Mouse (Mus musculus): Measurements from ENCODE around the gene Phldb1.

The Phldb1 gene

DNA sequence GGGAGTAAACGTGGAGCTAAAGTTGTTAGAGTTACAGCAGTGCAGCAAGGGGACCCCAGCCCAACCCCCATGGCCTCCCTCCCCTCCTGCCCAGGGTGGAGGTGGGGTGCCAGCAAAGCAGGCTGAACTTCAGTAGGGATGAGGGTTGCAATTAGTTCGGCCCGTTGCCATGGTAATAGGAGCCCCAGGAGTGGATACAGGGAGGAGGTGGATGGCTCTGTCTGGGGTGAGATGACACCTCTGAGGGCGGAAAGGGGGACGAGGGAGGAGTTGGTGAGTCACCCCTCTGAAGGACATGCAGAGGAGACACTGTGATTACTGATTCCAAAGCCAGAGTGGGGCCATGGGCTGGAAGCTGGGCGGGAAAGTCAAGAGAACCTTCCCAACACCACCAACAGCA is 26.1 kb downstream of the Phldb1 start:
- DNase-seq (ENCODE audit: low read depth, low spot score), result peak; percentile 68

GRCm38 (mm10) chr9:44708429-44708765 is 26.6 kb downstream of the Phldb1 start:
- peak; percentile 49 for DNase-seq (ENCODE audit: low read depth, low spot score)

- DNase-seq (ENCODE audit: low read depth, low spot score), result no peak
These were observed 27.1 kb downstream of the Phldb1 start for GRCm38 (mm10) chr9:44707749-44708428.

DNA sequence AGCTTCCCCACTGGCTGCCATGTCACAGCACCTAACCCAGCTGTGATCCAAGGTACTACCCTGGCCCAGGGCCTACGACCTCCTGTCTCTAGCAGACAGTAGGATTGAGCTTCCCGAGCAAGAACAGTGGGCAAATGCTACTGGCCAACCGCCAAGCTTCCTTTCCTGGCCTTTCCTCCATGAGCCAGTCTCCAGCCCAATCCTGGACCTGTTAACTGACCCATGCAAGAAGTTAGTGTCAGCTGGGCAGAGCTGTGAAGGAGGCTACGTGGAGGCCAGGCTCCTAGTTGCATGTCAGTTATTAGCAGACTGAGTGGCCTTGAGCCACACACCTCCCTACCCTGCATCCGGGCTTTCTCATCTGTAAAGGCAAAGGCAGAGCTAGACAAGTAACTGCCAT is 35.3 kb downstream of the Phldb1 start:
- no peak for DNase-seq (ENCODE audit: low read depth, low spot score)

- DNase-seq (ENCODE audit: low read depth, low spot score), result no peak
These were observed 35.8 kb downstream of the Phldb1 start for GRCm38 (mm10) chr9:44699196-44699595.

DNA sequence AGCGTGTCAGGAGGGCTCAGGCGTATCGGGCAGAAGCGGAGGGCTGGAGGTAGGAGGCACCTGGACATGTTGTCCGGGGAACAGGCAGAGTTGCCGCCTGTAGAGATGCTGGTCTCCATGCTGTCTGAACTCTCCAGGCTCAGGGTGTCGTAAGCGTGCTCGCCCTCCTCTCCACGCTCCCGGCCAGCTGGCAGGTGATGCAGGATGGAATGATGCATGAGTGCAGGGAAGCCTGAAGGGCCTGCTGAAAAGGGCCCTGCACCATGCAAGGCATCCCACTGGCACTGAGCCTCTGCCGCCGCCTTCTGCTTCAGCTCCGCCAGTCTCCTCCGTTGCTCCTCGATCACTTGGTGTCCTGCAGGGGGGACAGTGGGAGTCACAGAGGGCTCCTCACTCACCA is 37.1 kb downstream of the Phldb1 start:
- DNase-seq (ENCODE audit: low read depth, low spot score), result no peak

DNA sequence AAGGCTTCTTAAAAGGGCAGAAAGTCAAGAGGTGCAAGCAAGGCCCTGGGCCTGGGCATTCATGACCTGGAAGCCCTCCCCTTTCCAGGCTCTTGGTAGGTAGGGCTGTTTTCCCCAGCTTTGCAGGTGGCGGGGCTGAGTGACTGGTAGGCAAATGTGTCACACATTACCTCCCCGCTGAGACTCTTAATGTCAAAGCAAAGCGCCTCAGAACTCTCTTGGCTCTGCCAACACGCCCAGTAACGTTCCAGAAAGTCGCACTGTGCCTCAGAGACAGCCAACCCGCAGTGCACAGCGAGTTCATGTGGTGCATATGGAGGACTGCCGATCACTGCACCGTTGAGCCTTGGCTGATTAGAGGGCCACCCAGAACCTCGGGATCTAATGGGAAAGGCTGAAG is 41.9 kb downstream of the Phldb1 start:
- peak; percentile 44 for DNase-seq (ENCODE audit: low read depth, low spot score)

- no peak for DNase-seq (ENCODE audit: low read depth, low spot score)
These were observed 43.1 kb downstream of the Phldb1 start for GRCm38 (mm10) chr9:44691671-44692520.

DNA sequence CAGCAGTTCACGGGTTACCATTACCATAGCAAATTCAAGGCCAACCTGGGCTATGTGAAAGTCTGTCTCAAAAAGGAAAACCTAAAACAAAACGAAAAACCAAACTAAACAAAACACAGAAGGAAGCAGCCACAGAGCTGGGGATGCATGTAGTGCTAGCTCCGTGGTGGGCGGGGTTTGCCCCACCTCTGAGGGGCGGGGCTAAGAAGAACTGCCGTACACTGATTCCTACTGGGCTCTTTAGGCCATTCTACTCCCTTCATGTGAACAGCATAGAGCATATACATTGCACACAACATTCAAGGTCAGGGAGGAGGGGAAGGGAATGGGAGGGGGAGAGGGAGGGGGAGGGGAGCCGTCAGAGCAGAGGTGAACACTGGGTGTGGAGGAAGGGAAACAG is 44.4 kb downstream of the Phldb1 start:
- peak; percentile 18 for DNase-seq (ENCODE audit: low read depth, low spot score)

DNA sequence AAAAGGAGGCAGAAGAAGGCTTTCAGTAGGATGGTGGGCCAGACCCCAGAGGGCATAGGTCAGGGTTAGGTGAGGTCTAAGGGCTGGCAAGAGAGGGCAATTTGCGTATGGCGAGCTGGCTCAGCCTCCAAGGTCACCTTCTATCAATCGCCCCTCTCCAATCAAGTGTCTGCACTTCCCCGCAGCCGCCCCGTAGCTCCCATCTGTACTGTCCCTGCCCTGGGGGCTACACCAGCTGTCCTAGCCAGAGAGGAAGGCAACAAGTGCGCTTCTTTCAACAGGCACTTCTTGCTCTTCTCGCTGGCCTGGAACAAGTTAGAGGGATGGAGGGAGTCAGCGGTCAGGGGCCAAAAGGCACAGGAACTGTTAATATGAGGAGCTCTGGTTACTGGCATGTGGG is 47.0 kb downstream of the Phldb1 start:
- no peak for DNase-seq (ENCODE audit: low read depth, low spot score)

DNA sequence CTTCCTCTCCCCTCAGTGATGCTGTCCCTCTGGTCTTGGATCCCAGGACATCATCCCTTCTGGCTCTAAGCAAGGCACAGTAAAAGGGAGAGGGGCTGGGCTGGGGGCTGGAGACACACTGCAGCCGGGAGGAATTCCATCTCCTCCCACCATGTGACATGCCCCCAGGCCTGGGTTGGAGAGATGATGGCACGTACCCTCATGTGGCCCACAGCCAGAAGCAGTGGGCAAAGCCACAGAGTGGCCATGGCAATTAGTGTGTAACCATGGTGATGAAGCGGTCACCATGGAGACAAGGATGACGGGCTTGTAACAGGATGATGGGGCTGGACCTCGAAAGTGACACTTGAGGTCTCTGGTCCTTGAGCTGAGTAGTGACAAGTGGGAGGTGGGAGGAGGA is 48.4 kb downstream of the Phldb1 start:
- no peak for DNase-seq (ENCODE audit: low read depth, low spot score)

- DNase-seq (ENCODE audit: low read depth, low spot score), result peak; percentile 62
These were observed 49.4 kb downstream of the Phldb1 start for GRCm38 (mm10) chr9:44685346-44686330.

DNA sequence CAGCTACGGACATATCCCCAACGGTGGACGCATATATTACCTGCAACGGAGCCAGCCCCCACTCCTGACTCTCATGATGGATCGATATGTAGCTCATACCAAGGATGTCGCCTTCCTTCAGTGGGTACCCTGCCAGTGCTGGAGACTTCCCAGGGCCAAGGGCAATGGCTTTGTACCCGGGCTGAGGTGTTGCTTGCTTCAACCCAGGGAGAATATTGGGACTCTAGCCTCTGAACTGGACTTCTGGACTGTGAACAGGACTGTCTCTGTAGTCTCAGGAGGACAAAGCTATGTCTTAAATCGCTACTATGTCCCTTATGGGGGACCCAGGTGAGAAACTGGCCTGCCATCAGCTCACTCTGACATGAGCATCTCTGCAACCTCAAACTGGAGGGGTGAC is 52.0 kb downstream of the Phldb1 start:
- DNase-seq (ENCODE audit: low read depth, low spot score), result no peak

- no peak for DNase-seq (ENCODE audit: low read depth, low spot score)
These were observed 55.4 kb downstream of the Phldb1 start for GRCm38 (mm10) chr9:44679565-44679964.

GRCm38 (mm10) chr9:44678288-44678871 is 56.6 kb downstream of the Phldb1 start:
- DNase-seq (ENCODE audit: low read depth, low spot score), result peak; percentile 54

DNA sequence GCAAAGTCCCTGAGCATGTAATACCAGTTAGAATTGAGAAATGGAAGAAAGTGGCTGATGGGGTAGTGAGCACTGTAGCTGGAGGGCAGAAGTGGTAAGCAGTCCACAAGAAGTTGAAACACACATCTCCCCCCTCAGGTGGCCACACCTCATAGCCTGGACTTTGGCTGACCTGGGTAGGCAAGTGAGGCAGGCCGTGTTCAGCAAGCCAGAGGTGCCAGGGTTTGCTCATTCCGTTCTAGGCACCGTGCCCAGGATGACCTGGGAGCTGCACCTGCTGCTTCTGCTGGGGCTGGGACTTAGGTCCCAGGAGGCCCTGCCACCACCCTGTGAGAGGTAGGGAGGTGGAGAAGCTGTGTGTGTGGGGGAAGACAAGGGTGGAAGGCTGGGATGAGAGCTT is 62.0 kb downstream of the Phldb1 start, which contains the start of gene Treh:
Gene Treh, plus strand, starts transcription at position 229 of the 400 bp plus-strand sequence.
- DNase-seq (ENCODE audit: low read depth, low spot score), result no peak

DNA sequence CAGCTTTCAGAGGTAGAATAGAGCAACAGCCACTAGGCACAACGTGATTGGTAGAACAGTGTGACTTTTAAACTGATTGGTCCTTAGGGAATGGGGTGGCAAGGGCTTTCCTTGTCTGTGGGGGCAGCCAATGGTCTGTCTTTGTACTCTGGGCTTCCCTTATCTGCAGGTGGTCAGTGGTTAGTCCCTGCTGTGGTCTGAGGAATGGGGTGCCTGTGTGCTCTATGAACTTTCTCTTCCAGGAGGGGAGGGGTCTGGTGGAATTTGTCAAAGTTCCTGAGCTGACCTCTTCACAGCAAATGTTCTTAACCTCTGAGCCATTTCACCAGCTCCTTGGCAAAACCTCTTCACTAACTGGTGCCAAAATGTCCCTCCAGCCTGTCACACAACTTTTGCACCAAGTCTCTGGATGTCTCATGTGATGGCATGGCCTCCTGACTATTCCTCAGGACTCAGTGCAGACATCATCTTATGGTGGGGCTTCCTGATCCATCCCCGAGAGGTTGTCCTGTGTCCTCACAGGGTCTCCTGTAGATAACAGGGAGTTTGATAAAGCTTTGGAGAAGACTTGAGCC is 62.6 kb downstream of the Phldb1 start:
- DNase-seq (ENCODE audit: low read depth, low spot score), result no peak

- no peak for DNase-seq (ENCODE audit: low read depth, low spot score)
These were observed 63.6 kb downstream of the Phldb1 start for GRCm38 (mm10) chr9:44671416-44671815.

GRCm38 (mm10) chr9:44663706-44664105 is 71.3 kb downstream of the Phldb1 start:
- DNase-seq (ENCODE audit: low read depth, low spot score), result no peak

DNA sequence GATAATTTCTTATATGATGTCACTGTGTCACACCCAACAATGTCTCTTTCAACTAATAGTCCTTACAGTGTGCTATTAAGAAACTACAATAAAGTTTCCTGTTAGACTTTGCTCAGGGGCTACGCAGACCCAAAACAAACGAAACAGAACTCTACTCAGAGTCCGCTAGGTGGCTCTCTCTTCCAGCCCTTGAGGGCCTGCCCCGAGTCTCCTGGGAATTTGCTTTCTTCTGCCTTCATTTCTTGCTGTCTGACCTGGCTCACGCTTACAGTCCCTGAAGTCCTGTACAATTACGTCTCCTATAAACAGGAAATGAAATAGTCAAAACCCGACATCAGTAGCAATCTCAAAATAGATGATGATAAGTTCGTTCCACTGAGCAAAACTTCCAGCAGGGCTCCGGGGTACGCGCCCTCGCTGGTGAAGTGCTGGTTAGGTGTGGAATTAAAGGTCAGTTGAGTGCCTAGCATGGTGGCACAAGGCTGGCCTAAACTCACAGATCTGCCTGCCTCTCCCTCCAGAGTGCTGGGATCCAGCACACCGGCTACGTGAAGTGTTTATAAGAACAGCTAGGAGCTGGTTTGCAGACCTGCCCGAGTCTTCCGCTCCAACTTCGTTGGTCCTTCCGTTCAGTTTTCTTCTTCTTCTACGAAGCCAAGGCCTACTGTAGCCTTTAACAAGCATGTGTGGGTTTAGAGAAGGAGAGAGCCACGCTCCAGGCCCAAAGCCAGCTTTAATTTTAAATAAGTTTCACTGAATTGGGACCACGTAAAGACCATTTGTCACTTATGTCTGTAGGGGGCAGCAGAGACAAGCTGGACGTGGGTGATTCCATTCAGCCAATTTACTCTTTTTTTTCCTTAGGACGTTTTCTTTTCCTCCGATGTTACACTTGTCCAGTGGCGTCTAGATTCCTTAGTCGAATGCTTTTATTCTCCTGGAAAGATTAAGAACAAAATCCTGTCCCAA is 79.6 kb downstream of the Phldb1 start:
- DNase-seq (ENCODE audit: low read depth, low spot score), result peak; percentile 86

Measured in R1 (cell line).